Mouse (Mus musculus) C2C12 (cell line): ENCODE results near the gene Samd4b.

Experiments
- CEBPB ChIP-seq: IDR thresholded peaks from one replicate; pipeline ENCODE4 v1.6.1; 2011; ENCODE audit warnings: low read depth, mild to moderate bottlenecking, control low read depth, moderate library complexity
- CTCF ChIP-seq: IDR thresholded peaks from one replicate; pipeline ENCODE4 v1.5.1; 2011; ENCODE audit not compliant: control insufficient read depth, insufficient read depth, insufficient read length
- FOSL1 ChIP-seq: IDR thresholded peaks from one replicate; pipeline ENCODE4 v1.8.0; 2011; ENCODE audit warnings: mild to moderate bottlenecking, low read length; ENCODE audit not compliant: poor library complexity, insufficient read depth, severe bottlenecking
- MAX ChIP-seq: IDR thresholded peaks from one replicate; pipeline ENCODE4 v1.6.1; 2011; ENCODE audit warnings: mild to moderate bottlenecking, control low read depth
- USF1 ChIP-seq: IDR thresholded peaks from one replicate; pipeline ENCODE4 v1.6.1; 2011; ENCODE audit warnings: low read depth, mild to moderate bottlenecking, control low read depth, moderate library complexity

GRCm38 (mm10) chr7:28362441-28363060, 235.4 kb downstream of the Samd4b start:
- no peak for TF ChIP-seq CTCF
- TF ChIP-seq MAX, result no peak
- no peak for TF ChIP-seq USF1
- TF ChIP-seq CEBPB, result no peak
- TF ChIP-seq FOSL1, result no peak
